Mouse (Mus musculus) cerebellum, postnatal 10 days (tissue): Measurements from ENCODE around the gene Sec22b.
A peak's percentile ranks its signal among the peaks of the same experiment; 100 is the strongest.

ENCODE experiments used
- DNase-seq, 2 experiments: peaks; one replicate each; pipeline ENCODE4 v3.0.0; 2021; ENCODE audit warnings: mixed read lengths in 2 of 2

Gene Sec22b

GRCm38 (mm10) chr3:97911093-97911492 lies 10.1 kb downstream of the Sec22b start:
- no peak for DNase-seq

GRCm38 (mm10) chr3:97915081-97915480 lies 14.1 kb downstream of the Sec22b start:
- no peak for DNase-seq

- no peak for DNase-seq
Measured at GRCm38 (mm10) chr3:97918885-97919550, 18.0 kb downstream of the Sec22b start.

DNA sequence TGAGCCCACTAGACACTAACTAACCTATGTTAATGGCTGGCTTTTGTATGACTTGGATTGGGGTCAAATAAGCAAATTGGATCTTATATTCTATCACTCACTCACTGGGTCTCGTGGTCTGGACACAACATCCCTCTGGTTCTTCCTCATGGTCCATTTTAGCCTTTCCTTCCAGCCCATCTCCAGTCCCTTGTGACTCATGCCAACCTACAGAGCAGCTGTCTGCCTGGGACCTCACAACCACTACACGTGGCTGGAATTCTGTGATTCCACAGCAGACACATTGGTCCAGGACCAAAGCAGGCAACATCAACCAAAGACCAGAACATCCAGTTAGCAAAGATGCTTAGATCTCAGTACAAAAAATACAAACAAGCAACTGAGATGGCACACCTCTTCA lies 24.3 kb downstream of the Sec22b start:
- no peak for DNase-seq

GRCm38 (mm10) chr3:97927322-97927721 lies 26.3 kb downstream of the Sec22b start:
- no peak for DNase-seq

DNA sequence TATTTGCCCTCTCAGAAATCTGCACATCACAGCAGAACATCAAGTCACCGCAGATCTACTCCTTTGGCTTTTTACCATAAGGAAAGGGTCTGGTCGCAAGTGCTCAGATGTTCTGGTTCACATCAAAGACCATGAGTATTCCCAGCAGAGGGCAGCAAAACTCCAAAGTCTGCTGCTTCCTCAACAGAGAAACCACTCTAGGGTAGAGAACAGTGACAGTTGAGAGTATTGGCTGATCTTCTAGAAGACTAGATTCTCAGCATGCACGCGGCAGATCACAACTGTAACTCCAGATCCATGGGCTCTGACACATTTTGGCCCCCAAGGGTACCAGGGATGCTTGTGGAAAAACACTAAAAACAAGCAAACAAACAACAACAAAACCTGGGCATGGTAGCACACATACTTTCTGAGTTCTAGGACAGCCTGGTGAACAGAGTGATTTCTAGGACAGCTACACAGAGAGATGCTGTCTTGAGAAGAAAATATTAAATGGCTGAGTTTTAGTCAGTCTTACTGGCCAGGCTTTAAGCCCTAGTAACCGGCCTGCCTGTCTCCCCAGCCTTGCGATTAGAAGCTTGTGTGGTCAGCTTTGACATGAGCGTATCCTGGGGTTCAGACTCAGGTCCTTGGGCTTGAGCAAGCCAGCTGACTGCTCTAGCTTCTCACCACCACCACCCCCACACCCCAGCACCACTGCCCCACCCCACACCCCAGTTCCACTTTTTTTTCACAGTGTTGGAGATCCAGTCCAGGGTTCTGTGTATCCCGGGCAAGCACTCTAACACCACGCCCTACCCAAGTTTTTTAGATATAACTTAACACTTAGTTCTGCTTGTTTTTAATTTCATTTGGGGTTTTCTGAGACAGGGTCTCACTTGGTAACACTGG lies 28.2 kb downstream of the Sec22b start:
- DNase-seq, result peak; percentile 93 to 94

GRCm38 (mm10) chr3:97930141-97930786 lies 29.3 kb downstream of the Sec22b start:
- no peak for DNase-seq

DNA sequence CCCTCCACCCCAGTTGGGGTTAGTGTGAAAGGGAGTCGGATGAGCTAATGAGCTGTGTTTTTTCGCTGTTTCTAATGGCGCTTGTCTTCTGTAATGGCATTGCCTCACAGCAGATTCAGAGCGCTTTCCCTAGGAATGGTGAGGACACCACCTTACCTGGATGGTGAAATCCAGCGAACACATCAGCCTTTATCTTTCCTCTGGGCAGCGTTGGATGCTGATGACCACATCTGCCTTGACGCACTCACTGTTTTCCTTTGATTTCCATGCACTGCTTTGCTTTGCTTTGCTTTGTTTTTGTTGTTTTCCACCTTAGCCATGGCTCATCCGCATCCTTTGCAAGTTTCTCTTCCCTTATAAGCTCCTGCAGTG lies 29.8 kb downstream of the Sec22b start:
- DNase-seq, result no peak

DNA sequence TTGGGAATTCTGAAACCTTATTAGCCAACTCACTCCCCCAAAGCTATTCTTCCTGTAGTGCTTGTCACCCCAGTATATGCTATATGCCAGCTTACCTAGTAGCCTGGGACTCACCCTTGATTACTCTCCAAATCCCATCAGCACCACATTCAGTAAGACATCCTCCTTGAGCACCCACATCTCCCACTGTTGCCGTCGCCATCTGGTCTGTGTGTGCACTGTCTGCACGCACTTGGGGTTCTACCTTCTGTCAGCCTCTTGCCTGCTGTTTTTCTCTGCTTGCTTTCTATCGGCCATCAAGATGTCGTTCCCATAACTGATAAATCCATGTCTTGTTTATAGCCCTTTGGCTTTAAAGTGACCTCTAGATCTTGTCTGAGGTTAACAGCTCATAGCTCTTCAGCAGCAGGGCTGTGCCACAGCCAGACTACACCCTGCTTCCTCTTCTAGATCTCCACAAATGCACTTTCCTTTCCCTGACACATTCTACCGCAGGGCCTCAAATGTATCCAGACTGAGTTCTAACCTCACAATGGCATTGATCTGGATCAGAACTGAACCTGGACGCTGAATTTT lies 30.4 kb downstream of the Sec22b start:
- DNase-seq, result peak; percentile 25

- no peak for DNase-seq
Measured at GRCm38 (mm10) chr3:97932131-97932530, 31.1 kb downstream of the Sec22b start.

GRCm38 (mm10) chr3:97932771-97933170 lies 31.8 kb downstream of the Sec22b start:
- no peak for DNase-seq

- no peak for DNase-seq
Measured at GRCm38 (mm10) chr3:97933251-97933650, 32.3 kb downstream of the Sec22b start.

- no peak for DNase-seq
Measured at GRCm38 (mm10) chr3:97933811-97934210, 32.8 kb downstream of the Sec22b start.

DNA sequence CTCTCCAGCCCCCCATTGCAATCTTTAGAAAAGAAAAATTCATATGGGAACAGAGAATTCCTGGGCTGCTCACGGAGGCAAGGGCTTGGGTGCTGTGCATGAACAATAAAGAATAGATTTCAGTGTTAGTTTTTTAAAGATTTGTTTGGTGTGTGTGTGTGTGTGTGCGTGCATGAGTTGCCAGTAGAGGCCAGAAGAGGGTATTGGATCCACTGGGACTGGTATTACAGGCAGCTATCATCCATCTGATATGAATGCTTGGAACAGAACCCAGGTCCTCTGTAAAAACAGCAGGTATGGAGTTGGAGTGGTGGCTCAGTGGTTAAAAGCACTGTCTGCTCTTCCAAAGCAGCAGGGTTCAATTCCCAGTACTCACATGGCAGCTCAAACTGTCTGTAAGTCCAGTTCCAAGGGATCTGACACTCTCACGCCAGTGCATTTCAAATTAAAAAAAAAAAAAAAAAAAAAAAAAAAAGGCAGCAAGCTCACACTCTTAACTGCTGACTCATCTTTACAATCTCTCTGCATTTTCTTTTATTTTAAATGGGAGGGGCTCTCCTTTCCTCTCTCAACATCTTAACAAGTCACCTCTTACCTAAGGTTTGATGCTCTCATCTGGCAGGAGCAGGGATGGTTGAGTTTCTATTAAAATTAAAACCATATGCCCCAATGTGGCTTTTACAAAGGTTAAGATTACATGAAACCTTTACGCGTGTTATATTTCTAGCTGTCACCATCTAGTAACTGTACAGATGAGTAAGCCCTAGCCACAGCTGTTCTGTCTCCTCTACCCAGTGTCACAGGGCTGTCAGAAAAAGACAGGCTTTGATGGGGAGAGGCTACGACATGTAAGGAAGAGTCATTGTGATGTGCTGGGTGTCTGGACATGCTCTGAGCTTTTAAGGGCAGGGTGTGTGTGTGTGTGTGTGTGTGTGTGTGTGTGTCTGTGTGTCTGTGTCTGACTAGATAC lies 33.6 kb downstream of the Sec22b start:
- no peak for DNase-seq

DNA sequence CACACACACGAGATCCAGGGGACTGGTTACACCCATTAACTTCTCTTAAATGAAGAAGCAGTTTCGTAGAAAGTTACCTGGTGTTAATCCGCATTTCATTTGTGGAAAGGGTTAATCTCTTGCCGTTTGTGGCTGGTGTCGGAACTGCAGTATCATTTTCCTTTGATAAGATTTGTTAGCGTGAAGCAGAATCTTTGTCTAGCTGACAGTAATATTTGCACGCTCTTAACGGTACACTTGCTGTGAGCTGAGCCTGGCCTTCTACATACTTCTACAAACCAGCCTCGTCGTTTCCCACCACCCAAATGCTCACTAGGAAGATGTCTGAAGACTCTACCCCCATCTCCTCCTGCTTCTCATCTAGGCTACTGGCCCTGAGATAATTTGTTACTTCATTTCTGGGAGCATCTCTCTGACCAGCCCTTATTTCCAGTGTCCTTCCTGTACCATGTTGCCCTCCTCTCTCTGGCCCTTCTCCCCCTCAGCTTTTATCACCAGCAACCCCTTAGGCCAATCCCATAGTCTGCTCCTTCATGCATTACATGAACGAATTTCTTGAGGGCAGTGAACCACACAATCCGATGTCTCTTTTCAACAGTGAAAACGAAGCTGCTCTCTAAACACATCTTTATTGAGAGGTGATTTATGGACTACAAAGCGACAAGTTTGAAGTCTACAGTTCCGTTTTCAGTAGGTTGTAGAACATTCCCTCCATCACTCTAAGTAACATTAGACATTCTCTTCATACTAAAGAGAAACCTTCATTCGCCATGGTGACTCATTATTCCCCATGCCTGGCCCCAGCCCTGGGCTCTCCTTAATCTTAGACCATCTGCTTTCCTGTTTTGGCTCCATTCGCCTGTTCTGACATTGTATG lies 36.3 kb downstream of the Sec22b start:
- DNase-seq, result peak in 1 of 2 experiments; percentile 26

DNA sequence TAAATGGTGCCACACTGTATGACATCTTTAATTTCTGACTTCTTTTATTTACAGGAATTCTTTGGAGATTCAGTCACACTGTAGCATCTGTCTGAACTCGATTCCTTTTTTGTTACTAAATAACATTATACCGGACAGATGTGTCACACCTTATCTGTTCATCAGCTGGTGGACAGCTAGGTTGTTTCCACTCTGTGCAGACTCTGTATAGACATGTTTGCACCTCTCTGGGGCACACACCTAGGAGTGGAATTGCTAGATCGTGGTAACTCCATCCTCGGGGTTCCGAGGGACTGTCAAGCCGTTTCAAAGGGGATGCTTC lies 36.9 kb downstream of the Sec22b start:
- DNase-seq, result no peak

GRCm38 (mm10) chr3:97938814-97939526 lies 38.0 kb downstream of the Sec22b start:
- DNase-seq, result no peak

DNA sequence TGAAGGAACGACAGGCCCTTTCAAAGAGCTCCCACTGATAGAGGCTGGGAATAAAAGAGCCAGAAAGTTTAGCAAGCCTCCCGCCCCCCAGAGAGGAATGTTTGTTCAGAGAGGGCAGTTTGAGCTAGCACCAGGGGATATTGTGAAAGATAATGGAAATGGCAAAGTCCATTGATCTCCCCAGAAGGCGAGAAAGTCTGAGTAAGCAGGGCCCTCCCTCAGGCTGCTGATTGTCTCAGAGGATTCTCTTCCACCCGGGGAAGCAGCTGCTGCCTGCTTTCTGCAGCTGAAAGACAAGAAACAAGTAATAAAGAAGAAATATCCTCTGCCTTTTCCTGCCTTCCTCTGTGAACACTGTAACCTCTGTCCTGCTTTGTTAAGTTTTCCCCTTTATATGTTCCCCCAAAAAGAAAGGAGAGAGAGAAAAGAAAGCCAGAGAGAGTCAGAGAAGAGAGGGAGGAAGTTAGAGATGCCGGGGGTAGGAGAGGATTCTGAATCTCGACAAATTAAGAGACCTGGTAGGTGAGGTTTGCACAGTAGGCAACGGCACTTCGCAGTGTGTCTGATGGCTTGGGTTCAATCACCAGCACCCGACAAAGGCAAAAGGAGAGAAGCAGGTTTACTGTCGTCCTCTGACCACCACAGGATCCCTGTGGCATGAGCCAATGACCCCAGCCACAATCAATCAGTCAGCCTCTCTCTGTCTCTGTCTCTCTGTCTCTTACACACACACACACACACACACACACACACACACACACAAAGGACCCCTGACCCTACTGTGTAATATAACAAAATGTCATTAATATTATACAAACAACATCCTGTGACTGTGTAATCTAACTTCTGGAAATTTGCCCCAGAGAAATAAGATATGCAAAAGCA lies 38.9 kb downstream of the Sec22b start:
- no peak for DNase-seq

DNA sequence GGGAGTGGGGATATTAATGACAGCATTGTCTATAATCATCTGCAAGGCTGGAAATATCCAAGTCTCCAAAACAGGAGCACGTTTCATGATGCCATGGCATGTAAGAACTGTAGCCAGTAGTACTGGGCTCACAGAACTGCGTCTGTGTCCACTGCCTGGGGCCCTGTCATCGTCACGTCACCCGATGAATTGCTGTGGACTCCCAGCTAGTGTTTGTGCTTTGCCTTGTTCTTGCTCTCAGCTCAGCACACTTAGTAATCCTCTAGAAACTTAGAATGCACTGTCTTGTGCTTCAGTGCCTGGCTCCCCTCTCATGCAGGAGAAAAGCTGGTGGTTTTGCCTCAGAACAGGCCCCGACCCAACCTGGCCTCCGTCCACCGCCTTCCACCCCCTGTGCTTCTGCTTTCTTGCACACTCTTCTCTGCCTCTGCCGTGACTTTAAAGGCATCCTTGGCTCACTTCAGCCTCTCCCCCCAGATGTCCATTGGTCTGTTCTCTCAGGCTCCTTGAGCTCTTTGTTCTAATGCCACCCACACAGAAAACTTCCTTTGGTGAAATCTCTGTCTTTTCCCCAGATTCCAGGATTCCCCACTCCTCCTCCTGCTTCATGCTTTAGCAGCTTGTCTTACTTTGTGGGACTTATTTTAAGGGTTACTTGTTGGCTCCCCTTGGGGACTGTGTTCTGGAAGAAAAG lies 39.7 kb downstream of the Sec22b start:
- peak; percentile 36 to 54 for DNase-seq
